Mouse (Mus musculus) forebrain, embryonic 11.5 days (tissue): ENCODE data around the gene Tceal3. TPM values are rescaled to one million over a fixed set of nuclear protein-coding genes. Genes with fewer than 3 reads are reported as not detected.
"Not testable (repeated sequence)": the region's sequence is repeated elsewhere in the genome, so short reads cannot be mapped to it uniquely, and the experiment has no call there.

Experiments used
- ATAC-seq: fragments of 200-750 bp; cut with Nextera tagmentation; replicated peaks from 2 replicates; pipeline ENCODE4 v1.8.0; 2017; ENCODE audit warnings: moderate TSS enrichment; ENCODE audit not compliant: low FRiP score
- DNase-seq: peaks from one replicate; pipeline ENCODE4 v3.0.0-alpha.2; 2017; ENCODE audit warnings: low spot score
- H3K27ac ChIP-seq: fragments of 300-500 bp; sonication (generic); 2 replicates; pipeline ENCODE4 v1.5.1; 2014; ENCODE audit warnings: low read depth, low read length
- H3K27me3 ChIP-seq: fragments of 300-500 bp; sonication (generic); 2 replicates; pipeline ENCODE4 v1.6.1; 2014; ENCODE audit warnings: mild to moderate bottlenecking, low read length, mixed read lengths; ENCODE audit not compliant: control insufficient read depth, insufficient read depth
- H3K36me3 ChIP-seq: fragments of 300-500 bp; sonication (generic); 2 replicates; pipeline ENCODE4 v1.6.1; 2014; ENCODE audit warnings: mild to moderate bottlenecking, low read length, moderate library complexity, mixed read lengths; ENCODE audit not compliant: control insufficient read depth, insufficient read depth
- H3K4me1 ChIP-seq: fragments of 300-500 bp; sonication (generic); replicated peaks from 2 replicates; pipeline ENCODE4 v1.6.1; 2014; ENCODE audit warnings: low read length, mixed read lengths; ENCODE audit not compliant: control insufficient read depth, insufficient read depth
- H3K4me2 ChIP-seq: fragments of 300-500 bp; sonication (generic); 2 replicates; pipeline ENCODE4 v1.6.1; 2014; ENCODE audit warnings: low read depth, mild to moderate bottlenecking, low read length, moderate library complexity, mixed read lengths; ENCODE audit not compliant: severe bottlenecking
- H3K4me3 ChIP-seq: fragments of 300-500 bp; sonication (generic); 2 replicates; pipeline ENCODE4 v1.5.1; 2014; ENCODE audit warnings: low read depth, low read length
- H3K9ac ChIP-seq: fragments of 300-500 bp; sonication (generic); 2 replicates; pipeline ENCODE4 v1.6.1; 2014; ENCODE audit warnings: low read length
- H3K9me3 ChIP-seq: fragments of 300-500 bp; sonication (generic); 2 replicates; pipeline ENCODE4 v1.6.1; 2016; ENCODE audit warnings: low read length, mixed read lengths; ENCODE audit not compliant: control insufficient read depth
- WGBS: fragments of 180-500 bp; shearing (Covaris S2); extraction: QIAGEN DNeasy Blood & Tissue Kit; methylation state at CpG from one replicate; pipeline ENCODE4 v1.1.7; 2014; 5-methylcytosine and 5-hydroxymethylcytosine counted together
- polyA plus RNA-seq: library from polyadenylated mRNA; unstranded; fragments of >200 nt; fragmentation: Nextera tagmentation; extraction: Ambion mirVana; gene quantifications from 2 replicates; pipeline ENCODE4 v1.2.1, GENCODE M21; 2014

Gene Tceal3
- 9.9 and 12.7 TPM in 2 replicates for polyA plus RNA-seq

- Histone ChIP-seq H3K9me3 (no peaks in the 10 kb centered on the region), H3K36me3 (no peaks in the 10 kb centered on the region), H3K4me1 (no peaks in the 10 kb centered on the region), H3K4me3 (peak within 1 kb of the TSS; percentile 25; the same call in 1 of the 2 replicates), H3K4me2 (peak within 1 kb of the TSS; percentile 42; the same call in 1 of the 2 replicates), H3K9ac (peak within 1 kb of the TSS; percentile 20; the same call in 1 of the 2 replicates), H3K27ac (peak within 1 kb of the TSS; percentile 50; the same call in 1 of the 2 replicates), H3K27me3 (no peaks in the 10 kb centered on the region)
- ATAC-seq: peak; percentile 97
- 35% methylated on average over 12 of the region's 12 CpGs for WGBS
- DNase-seq: peak; percentile 71
These were observed at the start of gene Tceal3 for GRCm38 (mm10) chrX:136590199-136590896. TSS of gene Tceal3 (plus strand) at chrX:136590842.

- H3K27me3 ChIP-seq, H3K4me2 ChIP-seq, H3K9me3 ChIP-seq, H3K4me3 ChIP-seq, H3K36me3 ChIP-seq, H3K9ac ChIP-seq, DNase-seq, H3K4me1 ChIP-seq, H3K27ac ChIP-seq, ATAC-seq: not testable (repeated sequence)
- WGBS: 83% methylated on average over 1 of the region's 1 CpGs
These were observed 46.7 kb upstream of the Tceal3 start, which contains the start of gene Kir3dl2 for GRCm38 (mm10) chrX:136543956-136544355. TSS of gene Kir3dl2 (minus strand) at chrX:136544056.

- 94% methylated on average over 9 of the region's 9 CpGs for WGBS
- not testable (repeated sequence) for H3K27me3 ChIP-seq, DNase-seq, H3K27ac ChIP-seq, H3K36me3 ChIP-seq, H3K4me2 ChIP-seq, H3K9ac ChIP-seq, ATAC-seq, H3K4me1 ChIP-seq, H3K4me3 ChIP-seq, H3K9me3 ChIP-seq
These were observed 21.5 kb upstream of the Tceal3 start for GRCm38 (mm10) chrX:136569094-136569493.

GRCm38 (mm10) chrX:136584617-136585016 lies 6.0 kb upstream of the Tceal3 start:
- no peak overlapping the region for H3K27ac ChIP-seq
- H3K9me3 ChIP-seq: no peaks in the 10 kb centered on the region
- H3K4me3 ChIP-seq: no peak overlapping the region
- WGBS: 81% methylated on average over 1 of the region's 1 CpGs
- DNase-seq (no peak), ATAC-seq (no peak)
- no peaks in the 10 kb centered on the region for H3K27me3 ChIP-seq
- no peak overlapping the region for H3K4me2 ChIP-seq
- H3K36me3 ChIP-seq: no peaks in the 10 kb centered on the region
- no peak overlapping the region for H3K9ac ChIP-seq
- H3K4me1 ChIP-seq: no peaks in the 10 kb centered on the region

- 19% methylated on average over 2 of the region's 2 CpGs for WGBS
- H3K4me2 ChIP-seq: peak overlapping the region; percentile 42; the same call in 1 of the 2 replicates
These were observed 235 bp downstream of the Tceal3 start for GRCm38 (mm10) chrX:136590897-136591257.

GRCm38 (mm10) chrX:136599416-136599815 lies 8.8 kb downstream of the Tceal3 start:
- Histone ChIP-seq H3K4me3 (no peak overlapping the region), H3K4me2 (no peak overlapping the region), H3K9ac (no peak overlapping the region), H3K36me3 (no peaks in the 10 kb centered on the region), H3K27me3 (no peaks in the 10 kb centered on the region), H3K27ac (no peak overlapping the region), H3K9me3 (no peaks in the 10 kb centered on the region), H3K4me1 (no peaks in the 10 kb centered on the region)
- DNase-seq (peak; percentile 55), ATAC-seq (no peak)
- WGBS: 18% methylated on average over 3 of the region's 3 CpGs

More at GRCm38 (mm10) chrX:136590897-136591257, 235 bp downstream of the Tceal3 start:
- no peaks in the 10 kb centered on the region for H3K36me3 ChIP-seq
- H3K27me3 ChIP-seq: no peaks in the 10 kb centered on the region
- H3K4me3 ChIP-seq: peak overlapping the region; percentile 25; the same call in 1 of the 2 replicates
- H3K9me3 ChIP-seq: no peaks in the 10 kb centered on the region
- H3K9ac ChIP-seq: no peak overlapping the region; the same call in 1 of the 2 replicates
- peak overlapping the region; percentile 50; the same call in 1 of the 2 replicates for H3K27ac ChIP-seq
- DNase-seq: no peak
- no peaks in the 10 kb centered on the region for H3K4me1 ChIP-seq
- ATAC-seq: no peak; the same call in 1 of the 2 replicates

GRCm38 (mm10) chrX:136606951-136607350 lies 16.3 kb downstream of the Tceal3 start:
- no peak overlapping the region for H3K4me3 ChIP-seq
- no peaks in the 10 kb centered on the region for H3K9me3 ChIP-seq
- no peak; the same call in 1 of the 2 replicates for ATAC-seq
- no peak overlapping the region for H3K4me2 ChIP-seq
- no peak for DNase-seq
- 80% methylated on average over 4 of the region's 4 CpGs for WGBS
- H3K4me1 ChIP-seq: no peaks in the 10 kb centered on the region
- H3K9ac ChIP-seq: no peak overlapping the region
- no peaks in the 10 kb centered on the region for H3K36me3 ChIP-seq
- H3K27me3 ChIP-seq: no peaks in the 10 kb centered on the region
- H3K27ac ChIP-seq: no peak overlapping the region

GRCm38 (mm10) chrX:136607395-136607794 lies 16.8 kb downstream of the Tceal3 start:
- Histone ChIP-seq H3K9ac (no peak overlapping the region), H3K27me3 (no peaks in the 10 kb centered on the region), H3K27ac (no peak overlapping the region), H3K4me3 (no peak overlapping the region), H3K36me3 (no peaks in the 10 kb centered on the region), H3K4me2 (no peak overlapping the region), H3K9me3 (no peaks in the 10 kb centered on the region), H3K4me1 (no peaks in the 10 kb centered on the region)
- DNase-seq (no peak), ATAC-seq (peak; percentile 64)
- 41% methylated on average over 3 of the region's 3 CpGs for WGBS
